Mouse (Mus musculus): ENCODE data around the gene Ncoa7.

DNA sequence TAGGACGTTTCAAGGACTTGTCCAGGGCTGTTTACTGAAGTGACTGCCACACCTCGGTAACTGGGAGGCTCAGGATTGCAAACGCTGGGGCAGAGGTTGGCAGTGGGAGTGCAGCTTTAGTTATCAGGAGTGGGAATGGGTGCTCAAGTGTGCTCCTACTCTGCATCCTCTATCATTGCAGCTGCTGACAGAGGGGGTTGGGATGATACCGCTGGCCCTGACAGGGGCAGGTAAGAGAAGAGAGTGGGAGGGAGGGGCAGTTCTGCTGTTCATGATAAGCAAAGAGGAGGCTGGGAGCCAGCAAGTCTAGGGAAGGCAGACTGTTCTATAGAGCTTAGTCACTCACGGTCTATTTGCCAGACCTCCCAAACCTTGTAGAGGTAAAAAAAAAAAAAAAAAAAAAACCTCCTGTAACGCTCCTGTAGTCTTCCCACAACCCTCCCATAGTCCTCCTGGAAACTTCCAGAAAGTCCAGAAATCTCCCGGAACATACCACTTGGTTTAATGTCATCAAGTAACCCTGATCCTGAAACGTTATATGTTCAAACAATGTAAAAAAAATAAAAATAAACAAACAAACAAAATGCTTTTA, 39.9 kb downstream of the Ncoa7 start:
- no peak for TF ChIP-seq CTCF (conservative IDR thresholded peaks at IDR 0.05; ENCODE audit: insufficient read depth, insufficient read length, low read depth, low read length)
- TF ChIP-seq POLR2A (IDR thresholded peaks at IDR 0.05; ENCODE audit: low read depth, low read length) = no peak
